In genomic region chr1:179255826-179256512, GRCm38 (mm10) we compare ENCODE assay signal across 29 mouse cellular contexts.
DNase-seq lines count a peak whose midpoint lies in the region; ATAC-seq and TF ChIP-seq lines count a peak whose summit lies in the region.
"Had no signal": no experiment of that assay in that cellular context is flagged by ENCODE, and none has a peak within 500 bp of the region (broad histone marks: within the 10 kb centered on the region; RNA-seq: fewer than 3 reads in every experiment).

No protein-coding gene starts in this region.

- DNase-seq in gonadal fat pad, adult 2 months (ENCODE audit: low read depth), result peak; percentile 49
- DNase-seq in layer of hippocampus, adult 2 months (ENCODE audit: low spot score in 2 of 2), result no peak
- DNase-seq in cerebellum, adult 8-10 months, result no peak
- DNase-seq: adrenal gland, adult 2 months; adrenal gland, postnatal 14 days; B cell, adult 2 months; cerebellum, adult 11 months; embryo, embryonic 11 days; gastrocnemius, postnatal 10 days; gastrocnemius, postnatal 36 days; heart, adult 18-20 months; heart, postnatal 14 days; heart, postnatal 4 days had no signal

- ATAC-seq in intestine, embryonic 16.5 days, result peak; percentile 65
- ATAC-seq in intestine, embryonic 15.5 days, result no peak
- ATAC-seq: forebrain, embryonic 13.5 days; forebrain, embryonic 16.5 days; Patski had no signal

- no peak for TF ChIP-seq CTCF in small intestine, adult 2 months (IDR thresholded peaks at IDR 0.05; ENCODE audit: extremely low read depth, insufficient read length, insufficient replicate concordance, low read depth, low read length)
- no peak for TF ChIP-seq CTCF in layer of hippocampus, adult 2 months (conservative IDR thresholded peaks at IDR 0.05)

- H3K4me1 ChIP-seq in intestine, embryonic 16.5 days (ENCODE audit: control insufficient read depth, insufficient read depth, low read length), result no peaks in the 10 kb centered on the region
- H3K4me1 ChIP-seq in intestine, embryonic 15.5 days (replicated peaks), result no peaks in the 10 kb centered on the region
- peaks cover 8% of the 10 kb centered on the region; the same call in 1 of the 2 replicates for H3K4me1 ChIP-seq in small intestine, adult 2 months (ENCODE audit: control insufficient read depth, insufficient read depth, insufficient read length, low read length)
- H3K4me1 ChIP-seq: heart, embryonic 10.5 days had no signal

- no peak overlapping the region for H3K4me3 ChIP-seq in intestine, embryonic 16.5 days (ENCODE audit: low read length)
- H3K4me3 ChIP-seq in intestine, embryonic 15.5 days (replicated peaks), result no peak overlapping the region
- no peak overlapping the region for H3K4me3 ChIP-seq in small intestine, adult 2 months (ENCODE audit: low read depth, low read length)
- H3K4me3 ChIP-seq in layer of hippocampus, adult 2 months, result no peak overlapping the region
- H3K4me3 ChIP-seq: embryonic facial prominence, embryonic 10.5 days; embryonic facial prominence, embryonic 13.5 days; erythroblast, embryonic 14.5 days; forebrain, embryonic 10.5 days; forebrain, embryonic 13.5 days; heart, embryonic 10.5 days; heart, embryonic 13.5 days; hindbrain, embryonic 12.5 days; hindbrain, embryonic 15.5 days had no signal

- no peak overlapping the region for H3K27ac ChIP-seq in intestine, embryonic 16.5 days (ENCODE audit: low read length)
- no peak overlapping the region for H3K27ac ChIP-seq in intestine, embryonic 15.5 days
- peak overlapping the region; percentile 43; the same call in 1 of the 2 replicates for H3K27ac ChIP-seq in small intestine, adult 2 months (ENCODE audit: insufficient read depth, low read depth, low read length)
- H3K27ac ChIP-seq in layer of hippocampus, adult 2 months, result no peak overlapping the region
- H3K27ac ChIP-seq: embryonic facial prominence, embryonic 10.5 days; embryonic facial prominence, embryonic 13.5 days; forebrain, embryonic 10.5 days; forebrain, embryonic 13.5 days; heart, embryonic 10.5 days; heart, embryonic 13.5 days; hindbrain, embryonic 12.5 days; hindbrain, embryonic 15.5 days had no signal

- no peaks in the 10 kb centered on the region for H3K27me3 ChIP-seq in intestine, embryonic 16.5 days (replicated peaks; ENCODE audit: control insufficient read depth, insufficient read depth, low read length)
- H3K27me3 ChIP-seq in intestine, embryonic 15.5 days (replicated peaks), result no peaks in the 10 kb centered on the region
- H3K27me3 ChIP-seq in small intestine, adult 2 months (ENCODE audit: control insufficient read depth, insufficient read depth, low read length), result no peaks in the 10 kb centered on the region
- H3K27me3 ChIP-seq: CH12.LX; embryonic facial prominence, embryonic 13.5 days; forebrain, embryonic 13.5 days; heart, embryonic 13.5 days; hindbrain, embryonic 12.5 days; hindbrain, embryonic 15.5 days; Patski had no signal

- 86% methylated on average over 11 of the region's 11 CpGs for WGBS in intestine, embryonic 16.5 days
- 89% methylated on average over 11 of the region's 11 CpGs for WGBS in intestine, embryonic 15.5 days
- WGBS in small intestine, adult 2 months, result 73% methylated on average over 11 of the region's 11 CpGs

- no peaks in the 10 kb centered on the region for H3K36me3 ChIP-seq in intestine, embryonic 16.5 days (ENCODE audit: control insufficient read depth, insufficient read depth, low read length)
- no peaks in the 10 kb centered on the region for H3K36me3 ChIP-seq in intestine, embryonic 15.5 days
- H3K36me3 ChIP-seq in small intestine, adult 2 months (ENCODE audit: control insufficient read depth, insufficient read depth, low read length), result no peaks in the 10 kb centered on the region
- H3K36me3 ChIP-seq: embryonic facial prominence, embryonic 10.5 days; embryonic facial prominence, embryonic 13.5 days; forebrain, embryonic 10.5 days; G1E; heart, embryonic 10.5 days; heart, embryonic 13.5 days; hindbrain, embryonic 12.5 days; hindbrain, embryonic 15.5 days had no signal

- H3K4me2 ChIP-seq in intestine, embryonic 16.5 days (ENCODE audit: low read depth, low read length), result no peak overlapping the region
- no peak overlapping the region for H3K4me2 ChIP-seq in intestine, embryonic 15.5 days (replicated peaks)
- H3K4me2 ChIP-seq: embryonic facial prominence, embryonic 13.5 days; forebrain, embryonic 13.5 days; heart, embryonic 13.5 days; hindbrain, embryonic 12.5 days; hindbrain, embryonic 15.5 days had no signal

- TF ChIP-seq POLR2A in small intestine, adult 2 months (IDR thresholded peaks at IDR 0.05; ENCODE audit: low read depth, low read length), result no peak

- H3K9ac ChIP-seq in intestine, embryonic 16.5 days (ENCODE audit: low read depth, low read length), result no peak overlapping the region
- no peak overlapping the region for H3K9ac ChIP-seq in intestine, embryonic 15.5 days
- H3K9ac ChIP-seq: embryonic facial prominence, embryonic 13.5 days; forebrain, embryonic 13.5 days; heart, embryonic 13.5 days; hindbrain, embryonic 12.5 days; hindbrain, embryonic 15.5 days had no signal

- no peaks in the 10 kb centered on the region for H3K9me3 ChIP-seq in intestine, embryonic 16.5 days (ENCODE audit: control insufficient read depth, low read length)
- no peaks in the 10 kb centered on the region for H3K9me3 ChIP-seq in intestine, embryonic 15.5 days
- H3K9me3 ChIP-seq: embryonic facial prominence, embryonic 10.5 days; embryonic facial prominence, embryonic 13.5 days; forebrain, embryonic 10.5 days; forebrain, embryonic 13.5 days; G1E; heart, embryonic 10.5 days; hindbrain, embryonic 12.5 days; hindbrain, embryonic 15.5 days had no signal
